Mouse (Mus musculus): ENCODE measurements around the gene Mbtps2.

- TF ChIP-seq CTCF (IDR thresholded peaks at IDR 0.05; ENCODE audit: borderline replicate concordance, insufficient read depth, low read length) = no peak
- no peak for TF ChIP-seq POLR2A (IDR thresholded peaks at IDR 0.05; ENCODE audit: low read depth, low read length)
These were observed 46.2 kb upstream of the Mbtps2 start for GRCm38 (mm10) chrX:157644700-157645099.

All from embryonic fibroblast, embryonic 13.5 days (primary cell).